Comparison of ENCODE assay signal across 9 mouse cellular contexts in genomic region chr8:13673215-13673614, GRCm38 (mm10). TPM values are rescaled to one million over a fixed set of nuclear protein-coding genes. Genes with fewer than 3 reads are reported as not detected.
DNase-seq lines count a peak whose midpoint lies in the region; ATAC-seq and TF ChIP-seq lines count a peak whose summit lies in the region.
"Had no signal": no experiment of that assay in that cellular context is flagged by ENCODE, and none has a peak within 500 bp of the region (broad histone marks: within the 10 kb centered on the region; RNA-seq: fewer than 3 reads in every experiment).

No protein-coding gene starts in this region.

- peak overlapping the region; percentile 89 for H3K27ac ChIP-seq in layer of hippocampus, adult 2 months
- peak overlapping the region; percentile 58; the same call in 1 of the 2 replicates for H3K27ac ChIP-seq in MEL (ENCODE audit: control insufficient read depth, low read depth, low read length)
- peak overlapping the region; percentile 46; the same call in 1 of the 2 replicates for H3K27ac ChIP-seq in liver, embryonic 12.5 days

- no peak for TF ChIP-seq EP300 in MEL (IDR thresholded peaks at IDR 0.05; ENCODE audit: low read depth in 1 of 2, low read length in 2 of 2)

- H3K27me3 ChIP-seq in MEL (ENCODE audit: control insufficient read depth in 1 of 2, insufficient read depth in 2 of 2, low read length in 2 of 2), result no peaks in the 10 kb centered on the region
- H3K27me3 ChIP-seq in liver, embryonic 12.5 days (replicated peaks), result no peaks in the 10 kb centered on the region

- 58% methylated on average over 4 of the region's 4 CpGs for WGBS in liver, embryonic 12.5 days (ENCODE audit: insufficient replicate concordance)

- no peak overlapping the region; the same call in 1 of the 2 replicates for H3K4me3 ChIP-seq in layer of hippocampus, adult 2 months
- H3K4me3 ChIP-seq in MEL (ENCODE audit: control insufficient read depth in 1 of 2, insufficient read depth in 1 of 2, low read depth in 2 of 2, low read length in 2 of 2), result no peak overlapping the region
- no peak overlapping the region for H3K4me3 ChIP-seq in liver, embryonic 12.5 days

- no peak for TF ChIP-seq POLR2A in MEL (IDR thresholded peaks at IDR 0.05; ENCODE audit: control insufficient read depth in 1 of 2, insufficient read depth in 1 of 2, low read depth in 1 of 2, low read length in 2 of 2, poor library complexity in 1 of 2)

- no peak for TF ChIP-seq RAD21 in MEL (IDR thresholded peaks at IDR 0.05; ENCODE audit: low read depth, low read length)

- H3K79me2 ChIP-seq in MEL (ENCODE audit: control insufficient read depth, insufficient read depth, low read length, poor library complexity), result peaks cover 38% of the 10 kb centered on the region

- H3K9me3 ChIP-seq in MEL (replicated peaks; ENCODE audit: insufficient read depth, low read length), result no peaks in the 10 kb centered on the region
- no peaks in the 10 kb centered on the region for H3K9me3 ChIP-seq in liver, embryonic 12.5 days (replicated peaks)

- H3K4me2 ChIP-seq in liver, embryonic 12.5 days, result peak overlapping the region; percentile 31

- TF ChIP-seq CTCF in layer of hippocampus, adult 2 months (conservative IDR thresholded peaks at IDR 0.05), result peak; percentile 65
- peak in 1 of 3 experiments; percentile 7; a peak in 1 of 6 replicates for TF ChIP-seq CTCF in MEL (IDR thresholded peaks at IDR 0.05 in 2 of 3, conservative IDR thresholded peaks at IDR 0.05 in 1 of 3; ENCODE audit: control insufficient read depth in 1 of 3, insufficient read depth in 1 of 3, low read depth in 2 of 3, low read length in 3 of 3, poor library complexity in 1 of 3, severe bottlenecking in 1 of 3)

- no peak for DNase-seq in layer of hippocampus, adult 2 months (ENCODE audit: low spot score in 2 of 2)
- no peak for DNase-seq in layer of hippocampus, adult 18-20 months (ENCODE audit: low spot score in 2 of 2)
- no peak for DNase-seq in MEL (ENCODE audit: low read depth, low spot score)
- peak; percentile 27 for DNase-seq in fibroblast of lung, adult 2 months (ENCODE audit: low read depth)
- no peak for DNase-seq in yolk sac, embryonic 10.5 days (ENCODE audit: low spot score)
- DNase-seq in frontal cortex, postnatal 14 days (ENCODE audit: low spot score in 2 of 2), result no peak
- DNase-seq: lung, adult 18-20 months had no signal

- H3K36me3 ChIP-seq in MEL (ENCODE audit: control insufficient read depth in 1 of 2, insufficient read depth in 2 of 2, low read length in 2 of 2), result peaks cover 0 to 33% of the 10 kb centered on the region in 2 experiments; a peak in 2 of 4 replicates
- peaks cover 4% of the 10 kb centered on the region; the same call in 1 of the 2 replicates for H3K36me3 ChIP-seq in liver, embryonic 12.5 days

- no peak overlapping the region; the same call in 1 of the 2 replicates for H3K9ac ChIP-seq in MEL (ENCODE audit: control insufficient read depth, low read depth, low read length, poor library complexity, severe bottlenecking)
- no peak overlapping the region for H3K9ac ChIP-seq in liver, embryonic 12.5 days

- H3K4me1 ChIP-seq in MEL (ENCODE audit: control insufficient read depth in 1 of 2, insufficient read depth in 2 of 2, low read length in 2 of 2), result peaks cover 24 to 47% of the 10 kb centered on the region in 2 experiments
- peaks cover 92% of the 10 kb centered on the region for H3K4me1 ChIP-seq in liver, embryonic 12.5 days

- ATAC-seq in liver, embryonic 12.5 days, result no peak
- no peak for ATAC-seq in megakaryocyte-erythroid progenitor cell, adult 5-6 weeks (replicated peaks; ENCODE audit: low FRiP score, low TSS enrichment, poor library complexity, severe bottlenecking)

TF ChIP-seq in MEL, 35 proteins besides CTCF, POLR2A, EP300 and RAD21:
- TF ChIP-seq ZMIZ1 (IDR thresholded peaks at IDR 0.05; ENCODE audit: low read depth, low read length), result no peak
- TF ChIP-seq ELF1 (IDR thresholded peaks at IDR 0.05; ENCODE audit: low read depth, low read length), result no peak
- TF ChIP-seq POLR2AphosphoS2 (IDR thresholded peaks at IDR 0.05; ENCODE audit: low read length), result no peak
- no peak for TF ChIP-seq SIN3A (IDR thresholded peaks at IDR 0.05; ENCODE audit: low read length)
- no peak for TF ChIP-seq KAT2A (conservative IDR thresholded peaks at IDR 0.05; ENCODE audit: low read depth, low read length)
- TF ChIP-seq USF2 (IDR thresholded peaks at IDR 0.05; ENCODE audit: borderline replicate concordance in 1 of 2, insufficient read depth in 1 of 2, low read depth in 1 of 2, low read length in 2 of 2), result no peak
- TF ChIP-seq SMC3 (IDR thresholded peaks at IDR 0.05; ENCODE audit: low read depth, low read length), result no peak
- TF ChIP-seq TAL1 (IDR thresholded peaks at IDR 0.05; ENCODE audit: low read length), result no peak

RNA-seq across cellular contexts. Expression of gene Rasa3, which starts 4.2 kb away (rescaled TPM):
- total RNA-seq in layer of hippocampus, adult 2 months (2021), result 10 to 100 TPM; 62.8 to 63.4 TPM
- total RNA-seq in layer of hippocampus, adult 18-20 months (2021), result 10 to 100 TPM; 65.7 to 67.1 TPM
- total RNA-seq in MEL (2012; rRNA removed), result 18.3 and 22.4 TPM in 2 replicates
- polyA plus RNA-seq in MEL (2012; ENCODE audit: insufficient read depth in 1 of 2, insufficient read length in 2 of 2, low read depth in 1 of 2, low replicate concordance in 2 of 2, missing spikeins in 1 of 2), result 10 to 100 TPM in 1 of 2 experiments, not detected in 1; 28.0 TPM
- 29.2 and 30.8 TPM in 2 replicates for polyA plus RNA-seq in liver, embryonic 12.5 days (2016; fragmentation: Nextera tagmentation; extraction: Ambion mirVana)
- total RNA-seq in megakaryocyte-erythroid progenitor cell, adult 5-6 weeks (2014; fragmentation: Nextera tagmentation), result 34.4 and 36.2 TPM in 2 replicates
- total RNA-seq in megakaryocyte-erythroid progenitor cell, adult 5-6 weeks (2017), result 25.9 and 43.0 TPM in 2 replicates

RNA-seq across cellular contexts. Expression of gene Cfap97d2, which starts 32.5 kb away (rescaled TPM):
- 1 to 10 TPM; 3.1 to 3.2 TPM for total RNA-seq in layer of hippocampus, adult 2 months (2021)
- 1 to 10 TPM; 1.9 to 3.4 TPM for total RNA-seq in layer of hippocampus, adult 18-20 months (2021)
- total RNA-seq in MEL (2012; rRNA removed), result not detected in 2 replicates
- not detected for polyA plus RNA-seq in MEL (2012; ENCODE audit: insufficient read depth in 1 of 2, insufficient read length in 2 of 2, low read depth in 1 of 2, low replicate concordance in 2 of 2, missing spikeins in 1 of 2)
- not detected in 2 replicates for polyA plus RNA-seq in liver, embryonic 12.5 days (2016; fragmentation: Nextera tagmentation; extraction: Ambion mirVana)
- total RNA-seq in megakaryocyte-erythroid progenitor cell, adult 5-6 weeks (2014; fragmentation: Nextera tagmentation), result not detected in 2 replicates
- not detected in 2 replicates for total RNA-seq in megakaryocyte-erythroid progenitor cell, adult 5-6 weeks (2017)
